Mouse (Mus musculus): ENCODE results near the gene Srgap2. TPM values are rescaled to one million over a fixed set of nuclear protein-coding genes. Genes with fewer than 3 reads are reported as not detected.

The Srgap2 gene
- polyA plus RNA-seq, 1 experiment from 2014 or later, result 19.5 TPM

GRCm38 (mm10) chr1:131319598-131320330 lies 207.4 kb downstream of the Srgap2 start:
- no peaks in the 10 kb centered on the region for H3K36me3 ChIP-seq (ENCODE audit: control insufficient read depth, insufficient read depth, low read length)
- H3K27me3 ChIP-seq (ENCODE audit: control insufficient read depth, insufficient read depth, low read length), result no peaks in the 10 kb centered on the region
- no peak overlapping the region for H3K9ac ChIP-seq (ENCODE audit: low read length)
- no peak overlapping the region for H3K4me2 ChIP-seq (ENCODE audit: low read depth, severe bottlenecking)
- no peaks in the 10 kb centered on the region for H3K4me1 ChIP-seq (ENCODE audit: control insufficient read depth, insufficient read depth, low read length)
- DNase-seq (ENCODE audit: low spot score), result no peak
- ATAC-seq (ENCODE audit: insufficient number of reproducible peaks, low FRiP score, low TSS enrichment, low read depth), result no peak
- no peaks in the 10 kb centered on the region for H3K9me3 ChIP-seq (ENCODE audit: control insufficient read depth, low read length)
- no peak overlapping the region for H3K27ac ChIP-seq (replicated peaks; ENCODE audit: low read depth, low read length)
- no peak overlapping the region for H3K4me3 ChIP-seq (ENCODE audit: low read depth, low read length)
- 92% methylated on average over 3 of the region's 3 CpGs for WGBS

DNA sequence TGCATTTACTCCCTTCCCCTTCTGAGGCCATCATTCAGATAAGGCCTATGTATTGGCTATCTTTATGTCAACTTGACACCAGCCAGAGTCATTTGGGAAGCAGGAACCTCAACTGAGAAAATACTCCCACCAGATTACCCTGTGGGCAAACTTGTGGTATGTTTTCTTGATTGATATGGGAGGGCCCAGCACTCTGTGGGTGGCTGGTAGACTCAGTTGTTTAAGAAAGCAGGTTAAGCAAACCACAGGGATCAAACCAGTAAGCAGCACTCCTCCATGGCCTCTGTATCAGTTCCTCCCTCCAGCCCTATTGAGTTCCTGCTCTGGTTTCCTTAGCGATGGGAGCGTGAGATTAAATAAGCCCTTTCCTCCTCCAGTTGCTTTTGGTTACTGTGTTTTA lies 208.8 kb downstream of the Srgap2 start:
- no peaks in the 10 kb centered on the region; the same call in 1 of the 2 replicates for H3K36me3 ChIP-seq (ENCODE audit: control insufficient read depth, insufficient read depth, low read length)
- no peaks in the 10 kb centered on the region for H3K9me3 ChIP-seq (ENCODE audit: control insufficient read depth, low read length)
- no peak overlapping the region for H3K4me2 ChIP-seq (ENCODE audit: low read depth, severe bottlenecking)
- H3K4me1 ChIP-seq (ENCODE audit: control insufficient read depth, insufficient read depth, low read length), result no peaks in the 10 kb centered on the region
- no peak for ATAC-seq (ENCODE audit: insufficient number of reproducible peaks, low FRiP score, low TSS enrichment, low read depth)
- 90% methylated on average over 2 of the region's 2 CpGs for WGBS
- no peak for DNase-seq (ENCODE audit: low spot score)
- H3K9ac ChIP-seq (ENCODE audit: low read length), result no peak overlapping the region
- no peak overlapping the region for H3K4me3 ChIP-seq (ENCODE audit: low read depth, low read length)
- no peaks in the 10 kb centered on the region for H3K27me3 ChIP-seq (ENCODE audit: control insufficient read depth, insufficient read depth, low read length)
- H3K27ac ChIP-seq (replicated peaks; ENCODE audit: low read depth, low read length), result no peak overlapping the region

DNA sequence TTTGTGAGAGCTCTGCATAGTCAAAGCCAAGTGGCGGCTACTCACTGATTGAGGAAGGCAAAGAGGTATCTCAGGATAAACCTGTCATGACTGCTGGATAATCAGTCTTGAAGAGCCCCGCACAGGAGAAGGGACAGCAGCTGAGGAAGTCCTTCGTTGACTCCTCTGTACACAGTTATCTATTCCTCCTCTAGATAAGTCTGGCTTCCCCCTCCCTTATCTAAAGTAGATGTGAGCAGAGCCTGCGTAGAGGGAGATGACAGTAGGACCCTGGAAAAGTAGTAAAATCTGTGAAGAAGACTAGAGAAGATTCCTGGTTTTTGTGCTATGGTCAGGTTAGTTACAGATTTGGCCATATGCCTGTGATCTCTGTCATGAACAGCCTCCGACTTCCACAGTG lies 209.5 kb downstream of the Srgap2 start:
- no peak overlapping the region for H3K27ac ChIP-seq (replicated peaks; ENCODE audit: low read depth, low read length)
- no peaks in the 10 kb centered on the region; the same call in 1 of the 2 replicates for H3K36me3 ChIP-seq (ENCODE audit: control insufficient read depth, insufficient read depth, low read length)
- no peaks in the 10 kb centered on the region for H3K9me3 ChIP-seq (ENCODE audit: control insufficient read depth, low read length)
- no peaks in the 10 kb centered on the region for H3K4me1 ChIP-seq (ENCODE audit: control insufficient read depth, insufficient read depth, low read length)
- no peak overlapping the region for H3K9ac ChIP-seq (ENCODE audit: low read length)
- ATAC-seq (ENCODE audit: insufficient number of reproducible peaks, low FRiP score, low TSS enrichment, low read depth), result no peak
- H3K4me2 ChIP-seq (ENCODE audit: low read depth, severe bottlenecking), result no peak overlapping the region
- WGBS, result 90% methylated on average over 5 of the region's 5 CpGs
- no peaks in the 10 kb centered on the region for H3K27me3 ChIP-seq (ENCODE audit: control insufficient read depth, insufficient read depth, low read length)
- H3K4me3 ChIP-seq (ENCODE audit: low read depth, low read length), result no peak overlapping the region
- DNase-seq (ENCODE audit: low spot score), result no peak

DNA sequence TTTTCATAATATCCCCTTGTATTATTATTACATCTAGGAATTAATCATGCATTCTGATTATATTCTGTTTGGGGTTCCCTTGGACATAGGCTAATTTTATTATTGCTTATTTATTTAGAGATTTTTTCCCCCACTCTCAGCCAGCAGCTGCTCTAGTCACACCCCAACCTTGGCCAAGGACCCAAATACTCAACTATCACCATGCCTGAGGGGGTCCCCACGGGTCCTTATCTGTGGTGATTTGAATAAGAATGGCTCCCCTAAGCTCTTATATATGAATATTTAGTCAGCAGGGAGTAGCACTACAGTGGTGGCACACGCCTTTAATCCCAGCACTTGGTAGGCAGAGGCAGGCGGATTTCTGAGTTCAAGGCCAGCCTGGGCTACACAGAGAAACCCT lies 215.9 kb downstream of the Srgap2 start:
- no peak overlapping the region for H3K4me2 ChIP-seq (ENCODE audit: low read depth, severe bottlenecking)
- H3K4me1 ChIP-seq (ENCODE audit: control insufficient read depth, insufficient read depth, low read length), result no peaks in the 10 kb centered on the region
- ATAC-seq (ENCODE audit: insufficient number of reproducible peaks, low FRiP score, low TSS enrichment, low read depth), result no peak
- peaks cover 2% of the 10 kb centered on the region; the same call in 1 of the 2 replicates for H3K36me3 ChIP-seq (ENCODE audit: control insufficient read depth, insufficient read depth, low read length)
- 93% methylated on average over 3 of the region's 3 CpGs for WGBS
- H3K27me3 ChIP-seq (ENCODE audit: control insufficient read depth, insufficient read depth, low read length), result no peaks in the 10 kb centered on the region
- no peaks in the 10 kb centered on the region for H3K9me3 ChIP-seq (ENCODE audit: control insufficient read depth, low read length)
- no peak for DNase-seq (ENCODE audit: low spot score)
- no peak overlapping the region for H3K27ac ChIP-seq (replicated peaks; ENCODE audit: low read depth, low read length)
- H3K9ac ChIP-seq (ENCODE audit: low read length), result no peak overlapping the region
- no peak overlapping the region for H3K4me3 ChIP-seq (ENCODE audit: low read depth, low read length)

DNA sequence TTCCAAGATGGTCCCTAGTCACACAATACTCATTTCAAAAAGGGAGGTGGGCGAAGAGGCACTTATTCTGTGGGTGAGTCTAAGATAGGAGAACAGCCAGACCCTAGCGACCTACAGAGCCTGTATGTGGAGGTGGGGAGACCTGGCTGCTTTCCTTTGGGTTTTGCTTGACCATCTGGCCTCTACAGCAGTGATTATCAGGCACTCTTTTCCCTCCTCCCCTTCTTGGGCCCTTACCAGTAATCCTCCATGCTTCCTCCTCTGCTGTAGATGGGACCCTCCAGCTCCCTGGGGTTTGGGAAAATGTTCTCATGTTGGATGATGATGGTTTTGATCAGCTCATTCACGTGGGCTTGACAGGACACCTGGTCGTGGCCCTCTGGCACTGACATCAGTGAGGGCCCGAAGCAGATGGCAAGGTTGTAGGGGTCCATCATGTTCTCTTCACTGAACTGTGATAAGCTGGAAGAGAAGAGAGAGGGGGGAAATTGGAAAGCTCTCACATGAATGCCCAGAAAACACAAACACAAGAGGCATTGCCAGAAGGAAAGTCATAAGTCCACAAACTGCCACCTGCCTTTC lies 216.8 kb downstream of the Srgap2 start:
- H3K27ac ChIP-seq (replicated peaks; ENCODE audit: low read depth, low read length), result no peak overlapping the region
- WGBS, result 84% methylated on average over 5 of the region's 5 CpGs
- no peaks in the 10 kb centered on the region for H3K9me3 ChIP-seq (ENCODE audit: control insufficient read depth, low read length)
- no peaks in the 10 kb centered on the region for H3K27me3 ChIP-seq (ENCODE audit: control insufficient read depth, insufficient read depth, low read length)
- DNase-seq (ENCODE audit: low spot score), result no peak
- ATAC-seq (ENCODE audit: insufficient number of reproducible peaks, low FRiP score, low TSS enrichment, low read depth), result no peak
- H3K9ac ChIP-seq (ENCODE audit: low read length), result no peak overlapping the region
- no peak overlapping the region for H3K4me3 ChIP-seq (ENCODE audit: low read depth, low read length)
- no peak overlapping the region for H3K4me2 ChIP-seq (ENCODE audit: low read depth, severe bottlenecking)
- no peaks in the 10 kb centered on the region for H3K4me1 ChIP-seq (ENCODE audit: control insufficient read depth, insufficient read depth, low read length)
- H3K36me3 ChIP-seq (ENCODE audit: control insufficient read depth, insufficient read depth, low read length), result peaks cover 2% of the 10 kb centered on the region; the same call in 1 of the 2 replicates

- WGBS, result 95% methylated on average over 2 of the region's 2 CpGs
Observed at GRCm38 (mm10) chr1:131300750-131301149, 226.4 kb downstream of the Srgap2 start.

DNA sequence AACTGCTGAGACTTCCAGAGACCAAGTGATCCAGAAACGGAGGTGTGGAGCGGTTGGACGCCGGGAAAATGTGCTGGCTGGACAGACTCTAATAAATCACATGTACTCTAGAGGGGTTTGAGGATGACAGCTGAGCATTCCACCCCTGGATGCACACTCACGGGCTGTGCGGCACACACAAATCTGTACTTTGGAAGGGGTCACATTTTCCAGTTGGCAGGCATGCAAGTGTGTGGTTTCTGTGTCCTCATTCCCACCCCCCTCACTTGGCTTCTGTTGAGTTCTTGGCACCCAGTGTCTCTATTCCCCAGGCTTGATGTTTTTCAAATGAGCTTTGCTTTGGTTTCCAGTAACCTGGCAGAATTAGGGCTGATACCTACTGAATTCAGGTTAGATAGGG lies 227.4 kb downstream of the Srgap2 start:
- Histone ChIP-seq H3K9ac (ENCODE audit: low read length) (no peak overlapping the region), H3K9me3 (ENCODE audit: control insufficient read depth, low read length) (no peaks in the 10 kb centered on the region), H3K4me3 (ENCODE audit: low read depth, low read length) (no peak overlapping the region), H3K27ac (replicated peaks; ENCODE audit: low read depth, low read length) (no peak overlapping the region), H3K36me3 (ENCODE audit: control insufficient read depth, insufficient read depth, low read length) (peaks cover 4% of the 10 kb centered on the region), H3K27me3 (ENCODE audit: control insufficient read depth, insufficient read depth, low read length) (no peaks in the 10 kb centered on the region), H3K4me2 (ENCODE audit: low read depth, severe bottlenecking) (no peak overlapping the region), H3K4me1 (ENCODE audit: control insufficient read depth, insufficient read depth, low read length) (no peaks in the 10 kb centered on the region)
- ATAC-seq (ENCODE audit: insufficient number of reproducible peaks, low FRiP score, low TSS enrichment, low read depth), result no peak
- DNase-seq (ENCODE audit: low spot score), result no peak
- 80% methylated on average over 6 of the region's 6 CpGs for WGBS

More at GRCm38 (mm10) chr1:131300750-131301149, 226.4 kb downstream of the Srgap2 start:
- H3K4me3 ChIP-seq (ENCODE audit: low read depth, low read length), result no peak overlapping the region
- DNase-seq (ENCODE audit: low spot score), result no peak
- no peak for ATAC-seq (ENCODE audit: insufficient number of reproducible peaks, low FRiP score, low TSS enrichment, low read depth)
- H3K36me3 ChIP-seq (ENCODE audit: control insufficient read depth, insufficient read depth, low read length), result peaks cover 2% of the 10 kb centered on the region
- no peak overlapping the region for H3K27ac ChIP-seq (replicated peaks; ENCODE audit: low read depth, low read length)
- H3K4me2 ChIP-seq (ENCODE audit: low read depth, severe bottlenecking), result no peak overlapping the region
- no peaks in the 10 kb centered on the region for H3K4me1 ChIP-seq (ENCODE audit: control insufficient read depth, insufficient read depth, low read length)
- H3K9ac ChIP-seq (ENCODE audit: low read length), result no peak overlapping the region
- no peaks in the 10 kb centered on the region for H3K27me3 ChIP-seq (ENCODE audit: control insufficient read depth, insufficient read depth, low read length)
- no peaks in the 10 kb centered on the region for H3K9me3 ChIP-seq (ENCODE audit: control insufficient read depth, low read length)

DNA sequence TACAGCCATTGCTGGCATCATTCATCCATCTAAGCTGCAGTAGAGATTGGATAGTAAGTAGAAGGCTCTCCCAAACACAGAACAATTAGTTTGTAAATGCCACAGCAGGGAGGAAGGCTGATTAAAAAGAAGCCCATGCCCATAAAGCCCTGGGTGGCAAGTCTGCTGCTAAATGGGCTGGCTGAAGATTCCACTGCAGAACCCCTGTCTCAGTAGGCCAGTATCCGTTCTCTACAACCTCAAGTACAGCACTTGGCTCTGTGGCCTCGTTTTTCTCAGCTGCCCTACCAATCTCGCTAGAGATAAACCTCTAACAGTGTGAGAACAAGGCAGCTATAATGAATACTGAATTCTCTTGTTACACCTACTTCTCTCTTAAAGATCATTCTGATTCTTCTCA lies 227.9 kb downstream of the Srgap2 start:
- no peaks in the 10 kb centered on the region for H3K4me1 ChIP-seq (ENCODE audit: control insufficient read depth, insufficient read depth, low read length)
- no peak overlapping the region for H3K4me3 ChIP-seq (ENCODE audit: low read depth, low read length)
- no peaks in the 10 kb centered on the region for H3K9me3 ChIP-seq (ENCODE audit: control insufficient read depth, low read length)
- ATAC-seq (ENCODE audit: insufficient number of reproducible peaks, low FRiP score, low TSS enrichment, low read depth) (no peak), DNase-seq (ENCODE audit: low spot score) (no peak)
- no peaks in the 10 kb centered on the region for H3K27me3 ChIP-seq (ENCODE audit: control insufficient read depth, insufficient read depth, low read length)
- H3K36me3 ChIP-seq (ENCODE audit: control insufficient read depth, insufficient read depth, low read length), result peaks cover 4% of the 10 kb centered on the region
- no peak overlapping the region for H3K27ac ChIP-seq (replicated peaks; ENCODE audit: low read depth, low read length)
- WGBS, result 73% methylated on average over 3 of the region's 3 CpGs
- no peak overlapping the region for H3K4me2 ChIP-seq (ENCODE audit: low read depth, severe bottlenecking)
- H3K9ac ChIP-seq (ENCODE audit: low read length), result no peak overlapping the region
